Mouse (Mus musculus): ENCODE measurements around the gene Il1rl2.
"Not testable (repeated sequence)": the region's sequence is repeated elsewhere in the genome, so short reads cannot be mapped to it uniquely, and the experiment has no call there.

Il1rl2 gene

GRCm38 (mm10) chr1:40324457-40324856, at the start of gene Il1rl2:
Gene Il1rl2 (plus strand): TSS chr1:40324610.
- no peak for DNase-seq (ENCODE audit: low read depth, low spot score)

GRCm38 (mm10) chr1:40275285-40276013, 49.0 kb upstream of the Il1rl2 start:
- no peak for DNase-seq (ENCODE audit: low read depth, low spot score)

GRCm38 (mm10) chr1:40277944-40278343, 46.5 kb upstream of the Il1rl2 start:
- no peak for DNase-seq (ENCODE audit: low read depth, low spot score)

GRCm38 (mm10) chr1:40278720-40279119, 45.7 kb upstream of the Il1rl2 start:
- DNase-seq (ENCODE audit: low read depth, low spot score): no peak

- no peak for DNase-seq (ENCODE audit: low read depth, low spot score)
Observed at GRCm38 (mm10) chr1:40279182-40279743, 45.1 kb upstream of the Il1rl2 start.

GRCm38 (mm10) chr1:40281950-40282349, 42.5 kb upstream of the Il1rl2 start:
- no peak for DNase-seq (ENCODE audit: low read depth, low spot score)

- DNase-seq (ENCODE audit: low read depth, low spot score): no peak
Observed at GRCm38 (mm10) chr1:40282394-40282793, 42.0 kb upstream of the Il1rl2 start.

GRCm38 (mm10) chr1:40283995-40284394, 40.4 kb upstream of the Il1rl2 start:
- no peak for DNase-seq (ENCODE audit: low read depth, low spot score)

- no peak for DNase-seq (ENCODE audit: low read depth, low spot score)
Observed at GRCm38 (mm10) chr1:40290489-40291255, 33.7 kb upstream of the Il1rl2 start.

- DNase-seq (ENCODE audit: low read depth, low spot score): no peak
Observed at GRCm38 (mm10) chr1:40292231-40292630, 32.2 kb upstream of the Il1rl2 start.

GRCm38 (mm10) chr1:40293891-40294290, 30.5 kb upstream of the Il1rl2 start:
- DNase-seq (ENCODE audit: low read depth, low spot score): no peak

- no peak for DNase-seq (ENCODE audit: low read depth, low spot score)
Observed at GRCm38 (mm10) chr1:40294824-40295223, 29.6 kb upstream of the Il1rl2 start.

GRCm38 (mm10) chr1:40298053-40298452, 26.4 kb upstream of the Il1rl2 start:
- DNase-seq (ENCODE audit: low read depth, low spot score): no peak

- DNase-seq (ENCODE audit: low read depth, low spot score): no peak
Observed at GRCm38 (mm10) chr1:40303179-40303866, 21.1 kb upstream of the Il1rl2 start.

- not testable (repeated sequence) for DNase-seq (ENCODE audit: low read depth, low spot score)
Observed at GRCm38 (mm10) chr1:40304321-40304720, 20.1 kb upstream of the Il1rl2 start.

- no peak for DNase-seq (ENCODE audit: low read depth, low spot score)
Observed at GRCm38 (mm10) chr1:40306111-40306510, 18.3 kb upstream of the Il1rl2 start.

GRCm38 (mm10) chr1:40311123-40311522, 13.3 kb upstream of the Il1rl2 start:
- no peak for DNase-seq (ENCODE audit: low read depth, low spot score)

GRCm38 (mm10) chr1:40311625-40312024, 12.8 kb upstream of the Il1rl2 start:
- no peak for DNase-seq (ENCODE audit: low read depth, low spot score)

- no peak for DNase-seq (ENCODE audit: low read depth, low spot score)
Observed at GRCm38 (mm10) chr1:40314016-40314415, 10.4 kb upstream of the Il1rl2 start.

- DNase-seq (ENCODE audit: low read depth, low spot score): no peak
Observed at GRCm38 (mm10) chr1:40317657-40318056, 6.8 kb upstream of the Il1rl2 start.

GRCm38 (mm10) chr1:40321824-40322223, 2.6 kb upstream of the Il1rl2 start:
- DNase-seq (ENCODE audit: low read depth, low spot score): no peak

GRCm38 (mm10) chr1:40322543-40322942, 1.9 kb upstream of the Il1rl2 start:
- DNase-seq (ENCODE audit: low read depth, low spot score): no peak

Measured in embryo, embryonic 11.5 days (tissue).